Mouse (Mus musculus): Measurements from ENCODE around the gene Defb21.

DNA sequence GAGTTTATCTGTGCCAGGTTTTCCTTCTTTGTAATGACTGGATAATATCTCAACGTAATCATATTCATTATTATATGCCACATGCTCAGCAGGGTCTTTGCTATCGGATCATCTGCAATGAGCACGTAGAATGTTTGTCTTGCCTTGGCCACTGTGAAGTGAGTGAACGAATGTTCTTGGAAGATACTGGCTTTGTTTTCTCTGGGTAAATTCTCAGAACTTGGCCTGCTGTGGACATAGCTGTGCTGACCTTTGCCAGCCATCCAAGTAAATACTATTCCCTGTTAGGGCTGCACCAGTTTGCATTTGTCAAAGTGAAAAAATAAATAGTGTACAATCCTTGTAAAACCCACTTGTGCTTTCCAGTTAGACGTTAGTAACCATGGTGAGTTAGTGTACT is 24.4 kb upstream of the Defb21 start:
- TF ChIP-seq CTCF (IDR thresholded peaks at IDR 0.05; ENCODE audit: control insufficient read depth, insufficient read depth, insufficient replicate concordance, low read depth, low read length) (no peak), POLR2A (IDR thresholded peaks at IDR 0.05; ENCODE audit: control insufficient read depth, low read depth, low read length) (no peak)

Measured in testis, adult 2 months (tissue).